ENCODE assay signal across 9 mouse cellular contexts in genomic region chr12:69087928-69088609, GRCm38 (mm10).
DNase-seq lines count a peak whose midpoint lies in the region; ATAC-seq and TF ChIP-seq lines count a peak whose summit lies in the region.
"Had no signal": no experiment of that assay in that cellular context is flagged by ENCODE, and none has a peak within 500 bp of the region (broad histone marks: within the 10 kb centered on the region; RNA-seq: fewer than 3 reads in every experiment).

No protein-coding gene starts in this region.

- no peak overlapping the region for H3K4me2 ChIP-seq in hindbrain, embryonic 11.5 days (replicated peaks; ENCODE audit: low read depth, low read length)
- H3K4me2 ChIP-seq: liver, embryonic 13.5 days had no signal

- WGBS in hindbrain, embryonic 11.5 days: 60% methylated on average over 9 of the region's 9 CpGs
- 65% methylated on average over 9 of the region's 9 CpGs for WGBS in hindbrain, embryonic 10.5 days

- no peak overlapping the region for H3K4me3 ChIP-seq in hindbrain, embryonic 11.5 days (ENCODE audit: low read depth, low read length)
- H3K4me3 ChIP-seq in hindbrain, embryonic 10.5 days: no peak overlapping the region
- peak overlapping the region; percentile 3; the same call in 1 of the 2 replicates for H3K4me3 ChIP-seq in left cerebral cortex, adult 2 months
- H3K4me3 ChIP-seq: liver, embryonic 13.5 days had no signal

- ATAC-seq in hindbrain, embryonic 11.5 days (ENCODE audit: low FRiP score): peak; percentile 38; the same call in 1 of the 2 replicates
- peak; percentile 59 for ATAC-seq in granulocyte monocyte progenitor cell, adult 5-6 weeks (replicated peaks; ENCODE audit: poor library complexity, severe bottlenecking)

- peak; percentile 81 for DNase-seq in hindbrain, embryonic 11.5 days (ENCODE audit: low spot score)
- DNase-seq in hindbrain, embryonic 10.5 days (ENCODE audit: low spot score): no peak
- peak; percentile 16 for DNase-seq in CD4-positive helper T cell, adult 2 months (ENCODE audit: low read depth, low spot score)
- DNase-seq in brain, embryonic 18.5 days (ENCODE audit: low read depth, low spot score): peak; percentile 64
- peak; percentile 28 to 48 for DNase-seq in left cerebral cortex, adult 2 months (ENCODE audit: extremely low spot score in 1 of 2, low spot score in 2 of 2)
- DNase-seq in right cerebral cortex, postnatal 4 days: peak; percentile 14
- DNase-seq in spleen, adult 12 weeks (ENCODE audit: low spot score): no peak
- DNase-seq: liver, embryonic 13.5 days had no signal

- H3K4me1 ChIP-seq in hindbrain, embryonic 11.5 days (replicated peaks; ENCODE audit: control insufficient read depth, insufficient read depth, low read length): no peaks in the 10 kb centered on the region
- H3K4me1 ChIP-seq in hindbrain, embryonic 10.5 days (replicated peaks): peaks cover 16% of the 10 kb centered on the region
- H3K4me1 ChIP-seq: liver, embryonic 13.5 days had no signal

- H3K27ac ChIP-seq in hindbrain, embryonic 11.5 days (ENCODE audit: low read depth, low read length): no peak overlapping the region
- H3K27ac ChIP-seq in hindbrain, embryonic 10.5 days: no peak overlapping the region
- H3K27ac ChIP-seq in left cerebral cortex, adult 2 months: no peak overlapping the region
- H3K27ac ChIP-seq: liver, embryonic 13.5 days had no signal

- intact Hi-C loops in left cerebral cortex, adult 2 months (cut with DNase I): loop anchor here (10.0 kb wide), 1 partner anchor 223 kb away; no protein-coding TSS in a partner anchor

- no peaks in the 10 kb centered on the region for H3K27me3 ChIP-seq in hindbrain, embryonic 11.5 days (ENCODE audit: control insufficient read depth, insufficient read depth, low read length)
- H3K27me3 ChIP-seq in hindbrain, embryonic 10.5 days (ENCODE audit: insufficient read depth, poor library complexity, severe bottlenecking): no peaks in the 10 kb centered on the region
- H3K27me3 ChIP-seq: liver, embryonic 13.5 days had no signal

- H3K9me3 ChIP-seq in hindbrain, embryonic 11.5 days (ENCODE audit: control insufficient read depth, low read length): no peaks in the 10 kb centered on the region
- H3K9me3 ChIP-seq in hindbrain, embryonic 10.5 days: no peaks in the 10 kb centered on the region
- H3K9me3 ChIP-seq: liver, embryonic 13.5 days had no signal

- H3K36me3 ChIP-seq in hindbrain, embryonic 11.5 days (ENCODE audit: control insufficient read depth, insufficient read depth, low read length): no peaks in the 10 kb centered on the region
- H3K36me3 ChIP-seq in hindbrain, embryonic 10.5 days: no peaks in the 10 kb centered on the region
- H3K36me3 ChIP-seq: liver, embryonic 13.5 days had no signal

- peak; percentile 96 for TF ChIP-seq CTCF in left cerebral cortex, adult 2 months (IDR thresholded peaks at IDR 0.05)

- no peak overlapping the region for H3K9ac ChIP-seq in hindbrain, embryonic 11.5 days (ENCODE audit: low read depth, low read length)
- H3K9ac ChIP-seq: liver, embryonic 13.5 days had no signal

Comparison
In these comparisons a context has a peak if more than half of its experiments do, and no peak if none do; other contexts are left out.
1. DNase-seq: peak in hindbrain, embryonic 11.5 days (single experiment), CD4-positive helper T cell, adult 2 months (single experiment), brain, embryonic 18.5 days (single experiment), left cerebral cortex, adult 2 months (2 of 2) and right cerebral cortex, postnatal 4 days (single experiment); none in hindbrain, embryonic 10.5 days (single experiment) and spleen, adult 12 weeks (single experiment).